Mouse (Mus musculus) monocyte, adult 2 months (primary cell): ENCODE results near the gene Blvrb.

Source experiments
- DNase-seq, 2 experiments: peaks; one replicate each; pipeline ENCODE4 v3.0.0; 2022; ENCODE audit warnings: low spot score in 2 of 2, low read depth in 1 of 2

Gene Blvrb

GRCm38 (mm10) chr7:27448421-27449206 lies 836 bp downstream of the Blvrb start:
- no peak for DNase-seq

- DNase-seq, result peak in 1 of 2 experiments; percentile 50
Observed at GRCm38 (mm10) chr7:27449256-27449862, 1.6 kb downstream of the Blvrb start.

GRCm38 (mm10) chr7:27451359-27451758 lies 3.6 kb downstream of the Blvrb start:
- no peak for DNase-seq

GRCm38 (mm10) chr7:27452206-27452770 lies 4.5 kb downstream of the Blvrb start:
- DNase-seq, result no peak

- DNase-seq, result peak in 1 of 2 experiments; percentile 15
Observed at GRCm38 (mm10) chr7:27454461-27455121, 6.8 kb downstream of the Blvrb start.

- no peak for DNase-seq
Observed at GRCm38 (mm10) chr7:27455273-27455672, 7.5 kb downstream of the Blvrb start.

GRCm38 (mm10) chr7:27458614-27459013 lies 10.8 kb downstream of the Blvrb start:
- no peak for DNase-seq

GRCm38 (mm10) chr7:27459640-27460039 lies 11.9 kb downstream of the Blvrb start:
- no peak for DNase-seq

- no peak for DNase-seq
Observed at GRCm38 (mm10) chr7:27460477-27460876, 12.7 kb downstream of the Blvrb start.

- no peak for DNase-seq
Observed at GRCm38 (mm10) chr7:27467648-27468047, 19.9 kb downstream of the Blvrb start.

- no peak for DNase-seq
Observed at GRCm38 (mm10) chr7:27471390-27472120, 23.8 kb downstream of the Blvrb start.

GRCm38 (mm10) chr7:27472596-27472995 lies 24.8 kb downstream of the Blvrb start:
- no peak for DNase-seq

- peak; percentile 96 to 98 for DNase-seq
Observed at GRCm38 (mm10) chr7:27473156-27473834, 25.5 kb downstream of the Blvrb start, which contains the start of gene Sertad3. Sertad3 (plus strand) TSS chr7:27473768.

GRCm38 (mm10) chr7:27473835-27474489 lies 26.2 kb downstream of the Blvrb start:
- no peak for DNase-seq

GRCm38 (mm10) chr7:27474490-27474954 lies 26.7 kb downstream of the Blvrb start:
- DNase-seq, result peak; percentile 91 to 95

GRCm38 (mm10) chr7:27475596-27475995 lies 27.8 kb downstream of the Blvrb start:
- DNase-seq, result no peak

GRCm38 (mm10) chr7:27476098-27476635 lies 28.4 kb downstream of the Blvrb start:
- no peak for DNase-seq

GRCm38 (mm10) chr7:27478561-27478960 lies 30.8 kb downstream of the Blvrb start:
- DNase-seq, result no peak

GRCm38 (mm10) chr7:27479750-27480149 lies 32.0 kb downstream of the Blvrb start:
- no peak for DNase-seq
